Mouse (Mus musculus) gastrocnemius, adult 8-10 months (tissue): ENCODE data around the gene Adh6a. TPM values are rescaled to one million over a fixed set of nuclear protein-coding genes. Genes with fewer than 3 reads are reported as not detected.
A peak's percentile ranks its signal among the peaks of the same experiment; 100 is the strongest.

ENCODE experiments used
- DNase-seq, 2 experiments: peaks; one replicate each; pipeline ENCODE4 v3.0.0; 2022; ENCODE audit warnings: low spot score in 2 of 2
- total RNA-seq, 4 experiments: library from RNA; stranded (reverse); gene quantifications; 2 replicates each; pipeline ENCODE4 v1.2.4; 2022

The Adh6a gene
- not detected for total RNA-seq

DNA sequence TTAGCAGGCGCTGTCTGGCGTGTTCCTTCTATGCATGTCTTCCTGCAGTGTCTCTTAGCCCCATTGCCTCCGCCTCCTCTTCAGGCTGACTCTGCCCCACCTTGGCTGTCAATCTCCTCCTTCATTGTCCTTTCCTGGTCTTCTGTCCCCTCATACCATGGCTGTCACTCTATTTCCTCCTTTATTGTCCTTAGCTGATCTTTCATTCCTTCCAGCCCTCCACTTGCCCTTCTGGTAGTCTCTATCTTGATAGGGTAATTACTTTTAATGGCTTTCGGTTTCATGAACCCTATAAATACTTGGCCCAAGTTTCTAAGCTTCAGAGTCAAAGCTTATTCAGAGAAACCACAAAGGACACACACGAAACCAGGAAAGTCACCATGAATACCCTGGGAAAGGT, at the start of gene Adh6a:
Adh6a (plus strand) TSS at position 322 of the 400 bp plus-strand sequence.
- DNase-seq: no peak

DNA sequence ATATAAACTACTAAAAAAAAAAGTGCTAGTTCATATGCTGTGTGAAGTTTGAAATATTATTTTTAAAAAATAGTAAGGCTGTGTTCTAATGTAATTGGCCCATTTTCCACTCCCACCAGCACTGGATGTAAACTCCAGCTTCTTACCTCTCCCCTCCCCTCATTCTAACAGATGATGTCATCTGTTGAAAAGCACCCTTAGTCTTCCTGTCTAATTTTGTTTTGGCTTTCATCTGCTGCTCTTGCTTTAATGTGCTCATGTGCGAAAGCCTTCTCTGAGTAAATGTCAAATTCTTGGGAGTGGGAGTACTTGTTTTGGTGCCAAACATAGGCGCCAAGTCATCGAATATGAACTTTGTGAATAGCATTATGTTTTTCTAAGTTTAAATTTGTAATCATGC, 48.4 kb upstream of the Adh6a start:
- DNase-seq: no peak

DNA sequence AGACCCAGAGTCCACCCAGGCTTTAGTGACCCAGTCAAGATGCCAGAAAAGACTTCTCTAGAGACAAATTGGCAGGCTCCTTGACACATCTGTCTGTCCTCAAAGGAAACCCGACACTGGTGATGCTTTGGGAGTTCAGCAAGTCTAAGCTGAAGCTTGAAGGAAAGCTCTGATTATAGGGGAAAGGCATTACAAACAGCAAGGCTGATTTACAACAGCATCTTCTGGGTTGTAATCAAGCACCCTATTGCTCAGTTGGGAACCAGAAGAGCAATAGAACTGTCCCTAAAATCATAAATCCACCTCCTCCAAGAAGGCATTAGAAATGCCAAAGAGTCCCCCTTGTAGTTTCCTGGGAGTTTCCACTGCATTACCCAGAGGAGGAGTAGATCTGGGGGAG, 42.6 kb upstream of the Adh6a start:
- DNase-seq: peak in 1 of 2 experiments; percentile 20

DNA sequence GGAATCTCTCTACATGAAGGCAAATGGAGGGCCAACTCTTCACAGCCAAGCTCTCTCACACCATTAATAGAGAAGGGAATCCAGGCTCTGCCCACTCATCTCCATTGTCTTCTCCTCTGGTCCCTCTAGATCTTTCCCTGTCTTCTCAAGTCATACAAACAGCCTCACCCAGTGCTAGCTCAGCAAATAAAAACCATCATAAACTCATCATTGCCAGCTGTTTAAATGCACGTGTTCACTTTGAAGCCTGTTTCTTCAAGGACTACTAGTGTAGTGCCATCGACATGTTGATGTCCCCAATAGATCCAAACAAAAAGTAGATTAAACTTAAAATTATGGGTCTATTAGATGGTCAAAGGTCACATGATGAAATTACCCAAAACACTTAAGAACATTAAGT, 41.8 kb upstream of the Adh6a start:
- DNase-seq: no peak

DNA sequence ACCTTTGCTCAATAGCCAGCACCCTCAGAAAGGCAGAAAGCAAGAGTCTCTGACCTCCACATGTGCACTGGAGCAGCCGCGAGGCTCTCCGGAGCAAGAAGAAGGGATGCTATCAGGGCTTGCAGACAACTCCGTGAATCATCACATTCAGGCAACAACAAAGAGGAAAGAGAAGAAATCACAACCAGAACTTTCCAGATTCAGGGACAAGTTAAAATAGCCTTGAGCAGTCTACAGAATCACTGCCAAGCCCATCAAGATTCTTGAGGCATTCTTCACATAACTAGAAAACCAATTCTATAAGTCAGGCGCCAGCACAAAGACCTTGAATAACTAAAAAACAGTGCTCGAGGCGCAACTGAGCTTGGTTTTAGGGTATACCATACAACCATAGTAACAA, 40.0 kb upstream of the Adh6a start:
- DNase-seq: no peak

DNA sequence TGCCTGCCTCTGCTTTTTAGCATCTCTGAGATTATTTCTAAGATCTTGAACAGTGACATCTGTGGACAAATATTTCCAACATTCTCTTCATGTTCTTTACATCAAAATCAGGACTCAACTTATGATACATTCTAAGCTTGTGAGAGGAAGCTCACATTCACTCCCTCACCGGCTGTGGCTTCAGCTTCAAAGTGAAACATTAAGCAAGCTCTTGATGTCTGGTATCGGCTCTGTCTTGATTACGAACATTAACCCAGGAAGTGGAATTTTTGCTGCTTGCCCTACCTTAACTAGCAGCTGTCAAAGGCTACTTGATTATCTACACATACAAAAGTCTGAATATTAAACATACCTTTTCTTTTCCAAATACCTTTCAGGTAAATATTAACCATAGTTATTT, 38.0 kb upstream of the Adh6a start:
- DNase-seq: no peak

DNA sequence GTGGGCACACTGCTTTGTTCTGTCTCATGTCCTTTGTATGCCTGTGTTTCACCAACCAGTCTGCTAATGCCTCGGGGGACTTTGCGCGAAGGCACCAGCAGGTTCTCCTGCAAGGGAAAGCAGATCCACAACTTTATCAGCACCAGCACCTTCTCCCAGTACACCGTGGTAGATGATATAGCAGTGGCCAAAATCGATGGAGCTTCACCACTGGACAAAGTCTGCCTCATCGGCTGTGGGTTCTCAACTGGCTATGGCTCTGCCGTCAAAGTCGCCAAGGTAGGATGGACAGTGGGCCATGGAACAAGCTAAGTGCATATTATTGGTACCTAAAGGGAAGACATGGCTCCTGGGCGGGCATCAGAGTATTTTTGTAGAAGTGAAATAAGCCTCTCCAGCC, 30.5 kb upstream of the Adh6a start:
- no peak for DNase-seq

DNA sequence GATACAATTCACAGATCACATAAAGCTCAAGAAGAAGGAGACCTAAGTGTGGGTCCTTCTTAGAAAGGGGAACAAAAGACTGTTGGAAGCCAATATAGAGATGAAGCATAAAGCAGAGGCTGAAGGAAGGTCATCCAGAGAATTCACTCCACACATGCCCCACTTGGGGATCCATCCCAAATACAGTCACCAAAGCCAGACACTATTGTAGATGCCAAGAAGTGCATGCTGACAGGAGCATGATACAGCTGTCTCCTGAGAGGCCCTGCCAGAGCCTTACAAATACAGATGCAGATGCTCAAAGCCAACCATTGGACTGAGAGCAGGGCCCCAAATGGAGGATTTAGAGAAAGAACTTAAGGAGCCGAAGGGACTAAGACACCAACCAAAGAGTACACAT, 29.3 kb upstream of the Adh6a start:
- no peak for DNase-seq

DNA sequence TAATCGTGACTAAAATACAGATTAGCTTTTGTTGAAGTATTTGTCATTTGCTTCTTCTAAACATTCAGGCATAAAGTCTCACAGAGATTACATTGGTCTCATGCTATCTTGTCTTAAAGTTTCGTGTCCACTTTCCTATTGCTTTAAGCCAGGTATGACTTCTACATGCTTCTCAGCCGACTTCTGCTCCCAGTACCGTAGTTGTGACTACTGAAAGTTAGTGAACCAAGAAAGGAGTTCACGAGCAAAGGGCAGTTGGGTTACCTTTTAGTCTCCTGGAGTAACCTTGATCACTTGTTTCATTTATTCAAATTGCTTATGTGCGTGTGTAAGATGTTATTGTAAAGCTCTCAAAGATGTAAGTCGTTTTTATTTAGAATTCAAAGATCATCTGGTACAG, 27.1 kb upstream of the Adh6a start:
- DNase-seq: no peak

DNA sequence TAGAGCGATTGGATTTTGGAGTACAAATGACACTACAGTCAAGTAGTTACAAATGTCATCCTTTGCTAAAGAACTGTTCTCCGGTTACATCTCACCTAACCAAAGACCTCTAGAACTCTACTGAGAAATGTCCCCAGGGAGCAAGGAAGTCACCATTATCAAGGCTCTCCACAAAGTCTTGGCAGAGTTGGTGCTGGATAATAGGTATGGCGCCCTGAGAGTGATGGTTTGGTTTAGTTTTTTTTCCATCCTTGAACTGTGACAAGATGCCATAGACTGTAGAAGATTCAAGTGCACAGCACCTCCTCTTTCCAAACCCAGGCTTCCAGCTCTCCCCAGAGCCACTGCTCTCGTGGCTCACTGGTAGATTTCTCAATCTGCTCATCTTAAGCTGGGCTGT, 25.4 kb upstream of the Adh6a start:
- no peak for DNase-seq

DNA sequence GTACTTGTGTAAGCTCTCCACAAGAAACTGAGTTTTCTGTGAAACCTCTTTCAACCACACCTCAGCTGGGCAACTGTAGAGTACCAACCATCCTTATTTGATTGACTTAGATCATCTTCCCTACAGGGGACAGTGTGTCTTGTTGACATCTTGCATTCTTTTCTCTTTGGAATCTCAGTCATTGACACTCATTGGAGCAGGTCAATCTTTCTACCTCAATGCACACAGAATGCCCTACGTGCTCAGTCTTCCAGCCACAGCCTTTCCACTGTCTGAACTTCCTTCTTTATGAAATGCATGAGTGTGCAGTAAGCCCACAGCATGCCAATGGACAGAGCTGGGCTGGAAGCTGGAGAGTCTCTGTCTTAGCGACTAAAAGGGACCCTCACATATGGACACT, 22.4 kb upstream of the Adh6a start:
- DNase-seq: no peak

DNA sequence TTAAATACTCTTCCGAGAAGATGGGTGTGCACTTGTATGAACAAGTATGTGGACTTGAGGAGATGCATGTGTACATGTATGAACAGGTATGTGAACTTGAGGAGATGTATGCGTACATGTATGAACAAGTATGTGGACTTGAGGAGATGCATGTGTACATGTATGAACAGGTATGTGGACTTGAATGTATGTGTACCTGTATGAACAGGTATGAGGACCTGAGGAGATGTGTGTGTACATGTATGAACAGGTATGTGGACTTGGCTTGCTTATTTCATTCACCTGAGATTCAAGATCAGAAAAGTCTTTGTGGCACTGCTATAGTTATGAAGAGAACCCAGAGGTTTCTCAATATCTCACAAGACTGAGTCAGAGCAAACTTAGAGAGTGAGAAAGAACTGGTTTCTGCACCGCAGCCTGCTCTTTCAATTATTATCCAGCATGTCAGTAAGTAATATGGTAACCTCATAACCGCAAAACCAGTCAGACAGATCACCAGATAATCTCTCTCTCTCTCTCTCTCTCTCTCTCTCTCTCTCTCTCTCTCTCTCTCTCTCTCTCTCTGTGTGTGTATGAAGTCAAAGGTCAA, 21.5 kb upstream of the Adh6a start:
- DNase-seq: no peak

DNA sequence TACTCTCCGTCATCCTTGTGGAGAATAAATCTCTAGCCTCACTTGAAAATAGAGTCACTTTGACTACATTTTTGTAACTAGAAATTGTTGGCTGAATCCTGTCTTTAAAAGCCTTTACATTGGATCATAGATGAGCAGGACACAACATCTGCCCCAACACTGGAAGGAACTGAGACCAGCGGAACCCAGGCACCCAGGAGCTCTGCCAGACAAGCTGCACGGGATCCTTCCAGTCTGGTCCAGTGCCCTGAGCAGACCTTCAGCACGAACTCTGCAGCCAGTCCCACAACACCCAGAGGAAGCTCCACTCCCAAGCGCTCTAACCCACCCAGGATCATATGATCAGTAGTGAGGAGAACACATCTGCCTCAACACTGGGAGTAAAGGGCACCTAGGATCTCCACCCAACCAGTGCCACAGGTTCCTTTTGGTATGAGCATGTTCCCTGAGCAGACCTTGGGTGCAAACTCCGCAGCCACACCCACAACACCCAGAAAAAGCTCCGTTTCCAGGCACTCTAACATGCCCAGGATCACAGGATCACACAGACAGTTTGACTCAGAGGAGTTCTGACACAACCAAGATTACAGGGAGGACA, 19.7 kb upstream of the Adh6a start:
- no peak for DNase-seq

DNA sequence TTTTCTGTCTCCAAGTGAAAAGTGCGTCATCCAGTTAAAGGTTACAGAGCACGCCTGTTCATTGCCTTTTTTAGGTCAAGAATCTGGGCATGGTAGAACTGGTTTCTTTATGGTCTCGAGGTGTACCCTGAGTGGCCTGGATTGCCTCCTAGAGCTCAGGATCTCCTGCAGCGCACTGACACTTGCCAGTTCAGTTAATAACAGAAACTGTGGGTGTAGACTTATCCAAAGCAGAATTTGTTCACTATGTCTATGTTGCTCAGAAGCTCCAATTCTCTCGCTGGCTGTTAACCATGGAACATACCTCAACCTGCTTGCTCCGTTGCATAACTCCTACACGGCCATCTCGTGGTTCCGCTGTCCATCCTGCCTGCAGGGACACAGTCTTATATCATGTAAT, 13.0 kb upstream of the Adh6a start:
- no peak for DNase-seq

DNA sequence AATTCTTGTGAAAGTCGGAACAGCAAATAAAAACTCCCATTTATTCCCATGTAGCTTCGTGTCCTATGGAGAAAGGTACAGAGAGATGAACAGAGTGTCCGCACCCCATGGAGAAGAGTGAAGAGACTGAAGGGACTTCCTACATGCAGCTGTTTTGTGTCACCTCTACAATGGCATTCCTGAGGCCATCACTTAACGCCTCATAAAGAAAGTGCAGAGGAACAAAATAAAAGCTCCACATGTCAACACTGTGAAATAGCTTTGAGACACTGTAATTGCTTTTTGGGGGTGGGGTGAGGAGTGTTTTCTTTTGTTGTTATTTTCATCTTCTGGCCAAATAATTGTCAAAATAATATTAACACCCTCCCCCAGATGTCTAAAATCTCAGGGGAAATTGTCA, 10.4 kb upstream of the Adh6a start:
- no peak for DNase-seq

DNA sequence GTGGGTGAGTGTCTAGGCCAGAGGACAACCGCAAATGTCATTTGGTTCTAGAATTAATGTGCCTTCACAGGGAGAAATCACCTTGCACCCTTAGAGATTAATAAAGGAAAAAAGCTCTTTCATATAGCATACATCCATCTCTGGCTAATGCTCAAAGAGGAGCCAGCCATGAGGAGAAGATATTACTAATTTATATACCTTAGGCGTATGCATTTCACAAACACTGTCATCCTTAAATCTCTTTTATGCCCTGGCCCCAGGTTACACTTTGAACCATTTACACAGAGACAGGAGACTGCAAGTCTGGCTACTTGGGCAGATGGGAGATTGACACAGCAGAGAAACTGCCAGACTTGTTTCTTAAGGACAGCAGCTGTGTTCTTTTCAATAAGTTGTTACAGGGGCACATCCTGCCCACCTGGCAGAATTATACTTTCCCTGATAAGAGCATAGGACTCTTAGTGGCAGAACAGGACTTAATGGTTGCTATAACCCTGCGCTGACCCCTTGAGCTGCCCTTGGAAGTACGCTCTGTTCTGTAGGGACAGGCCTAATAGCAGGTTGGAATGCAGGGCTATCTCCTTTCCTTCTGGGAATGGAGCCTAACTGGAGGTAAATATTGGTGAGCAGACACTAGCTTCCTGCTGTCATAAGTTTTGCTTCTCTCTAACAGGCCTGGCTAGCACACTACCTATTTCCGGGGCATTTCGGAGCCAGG, 9.2 kb upstream of the Adh6a start:
- peak; percentile 20 to 24 for DNase-seq

DNA sequence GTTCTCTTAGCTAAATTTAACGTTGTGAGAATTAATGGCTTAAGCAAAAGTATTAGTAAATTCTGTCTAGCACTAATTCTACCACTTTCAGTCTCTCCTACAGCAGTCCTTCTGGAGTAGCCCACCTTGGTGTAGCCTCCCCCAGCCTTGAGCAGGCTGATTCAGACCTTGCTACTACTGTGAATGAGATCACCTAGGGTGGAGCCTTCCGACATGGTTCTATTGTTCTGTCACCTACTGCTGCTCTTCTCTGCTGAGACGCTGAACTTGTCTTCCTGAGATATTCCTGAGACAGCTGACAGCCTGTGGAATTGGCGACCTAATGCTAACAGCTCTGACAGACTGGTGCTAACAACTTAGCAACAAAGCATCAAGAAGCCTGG, 8.6 kb upstream of the Adh6a start:
- DNase-seq: no peak

DNA sequence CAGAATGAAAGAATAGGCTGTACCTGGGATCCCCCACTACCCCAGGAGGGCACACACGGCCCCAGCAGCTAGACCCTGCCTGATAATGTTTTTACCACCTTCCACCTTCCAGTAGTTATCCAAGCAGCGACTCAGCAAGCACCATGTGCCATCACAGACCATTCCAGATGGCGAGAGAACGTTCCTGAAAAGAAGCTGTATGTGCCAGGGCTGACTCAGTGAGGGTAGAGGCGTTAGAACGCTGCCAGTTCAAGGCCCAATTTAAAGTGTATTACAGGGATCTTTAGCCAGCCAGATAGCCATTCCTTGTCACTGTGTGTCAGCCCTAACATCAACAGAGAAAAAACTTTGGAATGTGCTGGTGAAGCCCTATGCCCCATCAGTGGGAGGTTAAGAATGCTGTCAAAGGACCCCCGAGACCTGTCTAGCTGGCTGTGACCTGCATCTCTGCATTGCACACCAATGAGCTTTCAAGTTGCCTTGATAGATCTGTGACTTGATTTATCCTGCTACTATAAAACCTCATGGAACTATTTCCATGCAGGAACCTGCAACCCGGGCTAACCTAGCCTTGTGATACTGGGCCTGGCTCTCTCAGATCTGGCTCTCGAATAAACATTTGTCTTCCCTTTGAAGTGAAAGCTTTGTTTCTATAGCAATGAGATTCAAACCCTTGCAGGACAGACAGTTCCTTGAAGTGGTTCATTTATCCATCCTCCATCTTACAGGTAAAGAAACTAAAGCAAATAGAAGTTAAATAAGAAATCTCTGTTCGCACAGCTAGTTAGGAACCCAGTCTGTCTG, 7.4 kb upstream of the Adh6a start:
- DNase-seq: no peak

DNA sequence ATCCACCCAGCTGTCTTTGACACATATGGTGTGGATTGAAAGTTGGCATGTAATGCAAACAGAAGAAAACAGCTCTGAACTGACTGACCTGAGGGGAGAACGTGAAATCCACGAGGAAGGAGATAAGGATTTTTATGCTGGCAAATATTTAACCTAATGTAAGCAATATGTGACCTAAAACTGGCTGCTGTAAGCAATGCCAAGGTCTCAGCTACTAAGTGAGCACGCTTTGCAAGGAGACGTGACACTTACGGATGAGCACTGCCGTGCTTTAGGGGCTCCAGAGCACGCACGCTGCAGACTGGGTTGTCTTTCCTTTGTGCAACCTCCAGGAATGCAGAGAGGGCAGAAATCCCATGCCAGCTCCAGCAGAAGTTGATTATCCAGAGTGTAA, 6.8 kb upstream of the Adh6a start:
- no peak for DNase-seq

DNA sequence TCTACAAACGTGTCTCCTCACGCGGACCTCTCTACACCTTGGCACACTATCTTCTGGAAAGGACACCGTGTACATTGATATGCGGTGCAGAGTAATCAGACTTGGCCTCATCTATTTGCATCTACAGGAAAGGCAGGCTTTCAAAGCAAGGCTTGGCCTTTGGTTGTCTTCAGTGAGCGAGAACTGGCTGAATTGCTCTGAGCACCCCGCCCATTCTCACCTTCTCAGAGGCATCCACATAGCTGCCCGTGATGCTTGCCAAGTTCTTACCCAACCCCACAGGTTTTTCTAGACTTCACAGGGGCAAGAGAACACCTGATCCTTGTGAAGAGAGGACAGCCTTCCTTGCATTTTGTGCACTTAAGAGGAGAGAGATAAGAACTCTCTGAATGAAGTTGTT, 3.2 kb upstream of the Adh6a start:
- DNase-seq: no peak

DNA sequence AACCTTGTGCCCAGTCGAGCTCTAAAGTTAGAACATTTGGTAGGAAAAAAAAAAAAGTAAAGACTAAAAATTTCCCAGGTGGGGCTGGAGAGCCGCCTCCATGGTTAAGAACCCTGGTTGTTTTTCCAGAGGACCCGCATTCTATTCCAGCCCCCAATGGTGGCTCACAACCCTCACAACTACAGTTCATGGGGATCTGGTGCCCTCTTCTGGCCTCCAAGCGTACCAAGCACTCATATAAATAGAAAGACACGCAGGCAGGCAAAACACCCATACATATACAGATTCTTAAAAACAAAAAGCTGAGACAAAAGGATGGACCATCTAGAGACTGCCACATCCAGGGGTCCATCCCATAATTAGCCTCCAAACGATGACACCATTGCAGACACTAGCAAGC, 2.1 kb upstream of the Adh6a start:
- no peak for DNase-seq

DNA sequence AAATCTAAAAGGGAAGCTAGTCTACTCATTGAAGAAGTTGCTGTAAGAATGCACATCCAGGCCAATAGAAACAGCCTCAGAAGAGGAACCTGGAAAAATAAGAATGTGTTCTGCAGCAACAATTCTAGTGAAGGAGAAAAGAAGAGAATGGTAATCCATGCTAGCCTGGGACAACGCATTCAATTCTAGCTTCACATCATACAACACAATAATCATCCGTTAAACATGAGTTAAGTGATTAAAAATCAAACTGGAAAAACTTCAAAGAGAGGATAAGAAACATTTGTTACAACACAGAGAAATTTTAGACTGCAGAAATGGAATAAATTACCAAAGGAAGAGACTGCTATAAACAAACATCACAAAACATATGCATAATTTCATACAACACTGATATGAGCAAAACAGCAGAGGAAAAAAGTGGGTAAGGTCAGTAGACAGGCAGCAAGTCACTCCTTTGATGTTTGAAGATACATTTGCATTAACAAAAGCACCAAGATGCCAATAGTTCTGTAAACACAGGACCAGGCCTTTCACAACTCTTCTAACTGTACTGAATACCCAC, 3.9 kb downstream of the Adh6a start:
- DNase-seq: no peak
